Mouse (Mus musculus) liver, embryonic 14.5 days (tissue): ENCODE measurements at regions not wholly inside any gene's neighbourhood (a gene's known extent, or its start where the extent isn't known, plus 50 kb on each side); places are given as distances from the start of the nearest gene placed in this dataset.

Experiments
- CTCF ChIP-seq: IDR thresholded peaks from 2 replicates; pipeline ENCODE4 v1.5.1; 2016; ENCODE audit warnings: antibody characterized with exemption, low read depth, control low read depth
- EP300 ChIP-seq: IDR thresholded peaks from 2 replicates; pipeline ENCODE4 v1.6.1; 2016; ENCODE audit warnings: antibody characterized with exemption, low read depth

GRCm38 (mm10) chr4:9080821-9081493 lies 842.1 kb upstream of the Car8 start:
- no peak for TF ChIP-seq CTCF
- no peak for TF ChIP-seq EP300
